Mouse (Mus musculus) CH12F3 (cell line): ENCODE data around the gene Ltk.

ENCODE experiments used
- in situ Hi-C: fragments of 300-500 bp; cut with MboI; formaldehyde crosslinking; loops from 2 replicates; pipeline ENCODE4 v1.14.3; 2020; ENCODE audit warnings: low sequenced_read_pairs

The Ltk gene

DNA sequence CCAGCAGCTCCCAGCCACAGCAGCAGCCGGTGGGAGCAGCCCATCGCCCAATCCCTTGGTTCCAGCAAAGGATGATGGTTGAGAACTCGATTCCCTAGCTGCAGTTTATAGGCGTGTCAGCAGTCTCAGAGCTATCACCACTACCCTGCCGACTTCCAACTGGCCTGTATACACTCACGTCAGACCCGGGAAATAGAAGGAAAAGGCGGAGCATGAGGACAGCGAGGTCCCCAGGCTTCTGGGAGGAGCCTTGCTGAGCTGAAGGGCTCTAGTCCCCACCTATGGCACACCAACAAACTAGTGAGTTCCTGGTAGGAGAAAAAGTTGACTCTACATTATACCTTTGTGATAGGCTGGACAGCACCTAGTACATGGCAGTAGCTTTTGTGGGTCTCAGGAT, at the start of gene Ltk:
TSS of gene Ltk (minus strand) at position 181 of the 400 bp plus-strand sequence.
- in situ Hi-C loops: no loop called here

DNA sequence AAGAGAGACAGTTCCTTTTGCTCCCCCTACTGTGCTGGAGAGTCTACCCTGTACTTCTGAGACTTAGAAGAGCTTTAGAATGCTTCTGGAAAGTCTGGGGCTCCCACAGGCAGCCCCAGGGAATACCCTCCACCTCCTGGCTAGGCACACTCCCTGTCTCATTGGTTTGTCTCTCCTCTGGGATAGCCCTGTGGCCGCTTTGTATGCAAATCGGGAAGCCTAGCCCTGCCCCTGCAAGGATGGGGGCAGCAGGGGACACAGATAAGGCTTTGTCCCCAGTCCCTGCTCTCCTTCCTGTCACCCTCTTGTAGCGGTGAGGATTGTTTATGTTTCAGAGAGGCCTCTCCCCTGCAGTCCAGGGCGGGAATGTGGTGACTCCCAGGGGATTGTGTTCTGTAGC, 48.6 kb upstream of the Ltk start:
- in situ Hi-C loops: no loop called here

DNA sequence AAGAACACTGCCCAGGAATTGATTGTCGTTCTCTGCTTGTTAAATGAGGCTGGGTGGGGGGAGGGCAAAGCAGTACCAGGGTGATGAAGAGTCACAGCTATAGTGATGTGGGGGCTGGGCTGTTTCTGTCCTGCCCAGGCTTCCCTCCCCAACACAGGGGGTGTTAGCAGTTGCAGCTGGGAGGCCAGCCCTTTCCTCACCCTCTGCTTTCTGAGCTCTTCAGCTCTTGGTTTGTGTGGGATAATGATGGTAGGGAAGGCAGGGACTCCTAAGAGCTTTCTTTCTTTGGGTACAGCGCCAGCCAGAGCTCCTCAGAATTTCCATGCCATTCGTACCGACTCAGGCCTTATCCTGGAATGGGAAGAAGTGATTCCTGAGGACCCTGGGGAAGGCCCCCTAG, 48.2 kb upstream of the Ltk start:
- in situ Hi-C loops: no loop called here

DNA sequence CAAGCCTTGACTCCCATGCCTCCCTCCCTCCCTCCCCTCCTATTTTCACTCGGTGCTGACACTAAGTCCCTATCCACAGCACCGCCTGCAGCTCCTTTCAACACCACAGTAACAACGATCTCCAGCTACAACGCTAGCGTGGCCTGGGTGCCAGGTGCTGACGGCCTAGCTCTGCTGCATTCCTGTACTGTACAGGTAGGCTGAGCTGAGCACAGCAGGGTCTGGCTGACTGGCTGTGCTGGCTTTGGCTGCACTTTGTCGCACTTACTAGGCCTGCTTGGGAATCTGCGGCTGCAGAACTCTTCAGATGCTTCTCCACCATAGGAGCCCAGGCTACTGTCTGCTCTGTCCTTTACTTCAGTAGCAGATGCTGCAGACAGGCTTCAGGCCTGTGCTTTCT, 45.3 kb upstream of the Ltk start:
- in situ Hi-C loops: no loop called here

DNA sequence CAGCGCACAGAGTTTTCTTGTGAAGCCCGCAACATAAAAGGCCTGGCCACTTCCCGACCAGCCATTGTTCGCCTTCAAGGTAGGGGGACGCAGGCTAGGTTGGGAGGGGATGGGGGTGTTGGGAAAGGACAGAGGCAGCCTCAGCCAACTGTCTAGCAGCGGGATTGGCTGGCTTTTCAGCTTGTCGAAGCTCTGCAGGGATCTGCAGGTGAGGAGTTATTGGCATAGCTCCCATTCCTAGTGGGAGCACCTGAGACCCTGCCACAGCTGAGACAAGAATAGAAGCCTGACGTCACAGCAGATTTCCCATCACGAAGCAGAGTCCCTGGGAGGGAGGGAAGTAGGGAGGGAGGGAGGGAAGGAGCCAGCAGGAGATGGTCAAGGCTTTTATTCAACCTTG, 44.5 kb upstream of the Ltk start:
- in situ Hi-C loops: no loop called here

DNA sequence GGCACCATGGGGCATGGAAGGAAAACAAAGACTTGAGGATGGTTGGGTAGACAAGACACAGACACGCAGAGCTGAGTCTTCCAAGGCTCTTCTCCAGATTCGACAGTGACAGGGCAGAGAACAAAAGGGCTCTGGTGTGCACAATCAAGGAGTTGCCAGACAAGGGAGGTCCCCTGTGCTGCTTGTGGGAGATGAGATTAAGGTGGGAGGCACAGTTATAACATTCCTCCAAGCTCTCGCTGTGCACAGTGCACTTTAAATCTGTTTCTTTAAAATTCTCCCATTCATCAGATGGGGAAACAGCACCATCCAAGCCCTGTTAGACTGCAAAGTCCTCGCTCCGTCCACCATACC, 44.0 kb upstream of the Ltk start:
- in situ Hi-C loops: no loop called here

DNA sequence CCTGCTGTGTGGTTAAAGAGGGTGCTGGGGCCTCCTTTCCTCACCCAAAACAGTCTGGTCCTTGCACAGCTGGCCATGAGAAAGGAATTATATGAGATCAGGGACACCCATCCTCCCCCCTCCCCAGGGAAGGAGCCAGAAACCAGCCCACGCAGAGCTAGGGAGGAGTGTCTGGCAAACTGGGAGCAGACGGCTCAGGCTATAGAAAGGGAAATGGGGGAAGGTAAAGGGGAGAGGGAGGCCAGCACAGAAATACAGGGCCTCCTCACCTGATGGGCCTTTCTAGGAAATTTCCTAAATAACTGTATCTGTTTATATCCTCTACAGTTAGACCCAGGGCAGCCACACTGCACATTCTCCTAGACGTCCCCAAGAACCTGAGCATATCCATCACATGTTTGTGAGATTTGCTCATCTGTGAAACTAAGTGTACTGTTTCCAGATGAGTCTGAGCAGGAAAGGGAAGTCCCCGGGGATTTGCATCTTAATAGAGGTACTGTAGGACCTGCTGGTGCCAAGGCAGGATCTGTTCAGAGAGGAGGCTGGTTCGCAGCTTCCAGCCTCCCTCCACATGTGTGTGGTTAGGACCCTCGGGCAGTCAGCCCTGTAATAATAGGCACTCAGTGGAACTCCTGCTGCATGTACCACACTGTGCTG, 43.5 kb upstream of the Ltk start:
- in situ Hi-C loops: no loop called here

DNA sequence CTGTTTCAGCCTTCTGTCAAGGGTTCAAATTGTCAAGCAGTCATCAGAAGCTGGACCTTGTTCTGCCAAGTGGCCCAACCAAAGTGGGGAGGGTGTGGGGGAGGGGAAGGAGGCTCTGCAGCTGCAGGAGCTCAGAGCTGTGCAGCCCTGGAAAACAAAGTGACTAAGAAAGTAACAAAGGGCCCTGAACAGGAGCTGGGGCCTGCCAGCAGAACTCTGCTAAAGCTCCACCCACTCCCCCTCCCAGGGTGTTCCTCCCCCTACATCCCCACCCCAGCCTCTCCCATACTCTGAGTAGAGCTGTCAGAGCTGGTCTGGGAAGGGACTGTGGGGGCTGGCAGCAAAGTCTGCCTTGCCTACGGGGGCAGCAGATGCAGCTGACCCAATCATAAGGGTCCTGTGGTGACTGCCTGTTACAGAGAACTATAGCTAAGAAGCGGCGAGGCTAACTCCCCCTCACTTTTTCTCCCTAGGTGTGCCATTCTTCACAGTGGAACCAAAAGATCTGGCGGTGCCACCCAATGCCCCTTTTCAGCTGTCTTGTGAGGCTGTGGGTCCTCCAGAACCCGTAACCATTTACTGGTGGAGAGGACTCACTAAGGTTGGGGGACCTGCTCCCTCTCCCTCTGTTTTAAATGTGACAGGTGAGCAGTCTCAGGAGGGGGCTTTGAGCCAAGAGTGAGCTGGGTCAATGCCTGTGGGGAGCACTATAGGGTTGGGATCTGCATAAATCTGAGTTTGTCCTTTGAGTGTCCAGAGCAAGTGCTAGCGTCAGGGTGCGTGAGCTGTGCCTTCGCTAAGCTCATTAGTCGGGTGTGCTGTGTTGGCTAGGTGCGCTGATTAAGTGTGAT, 42.8 kb upstream of the Ltk start:
- in situ Hi-C loops: no loop called here

DNA sequence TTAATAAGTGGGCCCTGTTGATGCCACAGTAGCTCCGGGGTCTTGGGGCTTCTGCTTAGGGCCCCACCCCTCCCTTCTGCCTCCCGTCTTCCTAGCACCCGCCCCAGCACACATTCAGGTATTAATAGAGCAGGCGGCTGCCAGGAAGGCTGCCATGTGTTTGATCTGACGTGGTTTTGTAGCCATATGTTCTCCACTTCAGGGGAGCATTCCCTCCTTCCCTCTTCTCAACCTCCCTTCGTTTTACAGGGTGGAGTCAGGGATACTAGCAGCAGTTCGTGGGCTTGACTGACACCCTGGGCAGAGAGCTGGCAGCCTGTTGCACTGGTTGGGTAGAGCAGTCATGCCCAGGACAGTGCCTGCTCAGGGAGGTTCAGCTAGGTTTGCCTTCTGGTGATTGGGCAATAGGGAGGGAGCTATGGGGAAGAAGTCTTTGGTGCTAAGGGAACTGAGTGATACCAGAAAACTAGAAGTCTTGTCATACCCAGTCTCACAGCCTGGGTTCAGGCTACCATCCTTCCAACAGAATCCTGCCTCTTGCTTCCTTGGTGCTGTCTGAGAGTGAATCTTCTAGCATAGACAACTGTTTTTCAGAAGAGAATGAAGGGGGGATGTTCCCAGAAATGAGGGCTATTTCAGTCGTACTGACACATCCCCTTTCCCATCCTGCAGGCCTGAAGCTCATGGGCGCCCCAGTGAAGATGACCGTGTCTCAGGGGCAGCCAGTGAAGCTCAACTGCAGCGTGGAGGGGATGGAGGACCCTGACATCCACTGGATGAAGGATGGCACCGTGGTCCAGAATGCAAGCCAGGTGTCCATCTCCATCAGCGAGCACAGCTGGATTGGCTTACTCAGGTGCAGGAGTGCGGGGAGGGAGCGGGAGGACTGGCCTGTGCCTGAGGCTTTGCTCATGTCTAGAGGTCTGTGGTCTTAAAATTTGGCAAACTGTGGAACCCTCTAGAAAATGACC, 40.9 kb upstream of the Ltk start:
- in situ Hi-C loops: no loop called here

DNA sequence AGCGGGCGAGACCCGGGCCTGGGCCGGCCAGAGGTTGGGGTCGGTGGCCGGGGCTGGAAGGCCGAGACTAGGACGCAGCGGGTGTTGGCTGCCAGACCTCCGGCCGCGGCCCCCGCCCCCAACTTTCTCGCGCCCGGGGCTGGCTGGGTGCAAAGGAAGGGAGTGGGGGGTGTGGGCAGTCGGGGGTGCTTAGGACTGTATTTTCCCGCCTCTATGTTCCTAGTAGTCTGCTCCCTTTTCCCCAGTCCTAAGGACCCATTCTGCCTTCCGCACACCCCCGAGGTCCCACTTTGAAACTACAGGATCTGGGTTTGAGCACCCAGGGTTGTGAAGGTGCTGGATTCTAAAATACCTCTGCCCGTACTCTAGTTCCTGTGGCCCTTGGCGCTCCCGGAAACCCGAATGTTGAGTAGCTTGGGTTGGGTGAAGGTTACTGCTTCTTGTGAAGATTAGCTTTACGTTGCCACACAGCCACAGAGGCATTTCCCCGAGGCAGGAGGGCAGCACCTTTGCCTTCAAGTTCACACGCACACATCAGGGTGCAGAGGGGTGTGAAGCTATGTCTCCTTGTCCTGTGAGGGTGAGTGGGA, 39.8 kb upstream of the Ltk start:
- in situ Hi-C loops: no loop called here

DNA sequence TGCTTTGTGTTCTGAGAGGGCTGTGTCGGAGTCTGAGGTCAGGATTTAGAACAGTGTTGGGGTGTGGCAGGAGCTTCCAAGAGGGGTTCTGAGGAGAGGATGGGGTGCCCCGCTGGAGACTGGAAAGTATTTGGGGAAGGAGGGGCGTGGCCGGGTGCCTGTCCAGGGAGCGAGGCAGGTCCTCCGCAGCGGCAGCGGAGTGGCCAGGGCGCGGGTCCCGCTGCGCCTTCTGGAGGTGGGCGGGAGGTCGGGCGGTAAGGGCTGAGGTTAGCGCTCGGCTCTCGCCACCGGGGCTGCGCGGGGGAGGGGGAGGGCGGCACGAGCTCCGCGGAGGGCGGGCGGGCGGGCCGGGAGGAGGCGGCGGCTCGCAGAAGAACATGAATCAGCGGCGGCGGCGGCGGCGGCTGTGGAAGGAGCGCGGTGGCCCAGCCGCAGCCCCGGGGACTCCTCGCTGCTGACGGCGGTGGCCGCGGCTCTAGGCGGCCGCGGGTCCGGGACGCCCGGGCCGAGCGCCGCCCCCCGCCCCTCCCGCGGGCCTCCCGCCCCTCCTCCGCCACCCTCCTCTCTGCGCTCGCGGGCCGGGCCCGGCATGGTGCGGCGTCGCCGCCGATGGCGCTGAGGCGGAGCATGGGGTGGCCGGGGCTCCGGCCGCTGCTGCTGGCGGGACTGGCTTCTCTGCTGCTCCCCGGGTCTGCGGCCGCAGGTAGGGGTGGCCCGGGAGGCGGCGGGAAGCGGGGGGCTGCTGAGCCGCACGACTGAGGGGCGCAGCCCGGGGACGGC, 39.1 kb upstream of the Ltk start:
- in situ Hi-C loops: no loop called here

DNA sequence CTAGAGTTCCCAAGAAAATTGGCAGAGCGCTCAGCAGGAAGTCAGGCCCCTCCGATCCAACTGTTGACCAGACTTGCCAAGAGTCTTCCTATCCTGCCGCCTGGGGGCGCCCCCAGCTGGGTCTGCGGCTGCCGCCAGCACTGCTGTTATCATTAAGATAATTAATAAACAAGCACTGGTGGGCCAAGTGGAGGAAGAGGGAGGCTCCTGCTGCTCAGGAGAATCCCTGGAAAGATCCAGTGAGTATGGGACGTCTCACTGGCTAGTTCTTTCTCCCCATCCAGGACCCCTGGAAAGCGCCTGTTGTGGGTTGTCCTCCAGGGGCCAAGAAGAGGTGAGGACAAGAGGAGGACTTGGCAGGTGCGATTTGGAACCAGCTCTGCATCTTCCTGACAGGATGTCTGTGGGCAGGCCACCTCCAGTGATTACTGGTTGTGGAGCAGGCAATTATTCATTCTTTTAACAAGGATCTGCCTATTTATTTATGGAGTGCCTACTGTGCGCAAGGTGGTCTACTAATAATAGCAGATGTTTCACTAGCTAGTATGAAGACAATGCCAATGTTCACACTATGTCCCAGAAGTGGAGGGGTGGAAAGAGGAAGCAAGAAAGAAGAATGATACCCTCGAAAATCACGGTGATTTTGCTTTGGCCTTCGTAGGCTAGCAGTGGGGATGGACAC, 38.2 kb upstream of the Ltk start:
- in situ Hi-C loops: no loop called here

DNA sequence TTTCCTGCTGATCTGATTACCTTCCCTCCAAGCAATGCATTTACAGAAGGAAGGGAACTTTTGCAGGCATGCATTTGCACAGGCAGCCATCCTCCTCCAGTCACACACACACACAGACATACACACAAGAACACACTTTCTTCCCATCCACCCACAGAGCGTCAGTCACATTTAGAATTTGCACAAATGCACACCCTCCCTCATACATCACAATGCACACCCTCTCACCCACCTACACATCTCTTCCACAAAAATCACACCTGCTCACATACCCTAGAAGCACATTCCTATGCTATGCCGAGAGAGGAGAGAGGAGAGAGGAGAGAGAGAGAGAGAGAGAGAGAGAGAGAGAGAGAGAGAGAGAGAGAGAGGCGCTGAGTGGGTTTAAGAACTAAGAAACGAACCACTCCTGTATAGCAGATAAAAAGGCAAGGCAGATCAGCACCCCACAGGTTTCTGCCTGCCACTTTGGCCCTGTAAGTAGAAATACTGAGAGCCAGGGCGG, 37.1 kb upstream of the Ltk start, which contains the start of gene Tyro3:
TSS of gene Tyro3 (plus strand) at position 455 of the 505 bp plus-strand sequence.
- in situ Hi-C loops: no loop called here

DNA sequence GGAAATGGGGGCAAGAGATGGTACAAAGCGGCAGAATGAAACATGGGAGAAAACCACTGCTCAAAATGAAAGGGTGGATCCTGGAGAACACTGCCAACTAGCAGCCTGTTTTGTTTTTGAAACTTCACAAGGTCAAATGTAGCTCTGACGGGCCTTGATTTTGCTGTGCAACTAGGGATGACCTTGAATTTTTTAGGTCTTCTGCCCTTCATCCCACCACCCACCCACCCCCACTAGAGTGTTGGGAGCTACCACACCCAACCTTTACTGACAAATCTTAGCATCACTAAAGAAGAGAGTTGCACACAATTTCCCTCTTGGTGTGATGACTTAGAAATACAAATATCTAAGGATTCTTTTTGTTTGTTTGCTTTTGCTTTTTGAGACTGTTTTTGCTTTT, 29.8 kb upstream of the Ltk start:
- in situ Hi-C loops: no loop called here

DNA sequence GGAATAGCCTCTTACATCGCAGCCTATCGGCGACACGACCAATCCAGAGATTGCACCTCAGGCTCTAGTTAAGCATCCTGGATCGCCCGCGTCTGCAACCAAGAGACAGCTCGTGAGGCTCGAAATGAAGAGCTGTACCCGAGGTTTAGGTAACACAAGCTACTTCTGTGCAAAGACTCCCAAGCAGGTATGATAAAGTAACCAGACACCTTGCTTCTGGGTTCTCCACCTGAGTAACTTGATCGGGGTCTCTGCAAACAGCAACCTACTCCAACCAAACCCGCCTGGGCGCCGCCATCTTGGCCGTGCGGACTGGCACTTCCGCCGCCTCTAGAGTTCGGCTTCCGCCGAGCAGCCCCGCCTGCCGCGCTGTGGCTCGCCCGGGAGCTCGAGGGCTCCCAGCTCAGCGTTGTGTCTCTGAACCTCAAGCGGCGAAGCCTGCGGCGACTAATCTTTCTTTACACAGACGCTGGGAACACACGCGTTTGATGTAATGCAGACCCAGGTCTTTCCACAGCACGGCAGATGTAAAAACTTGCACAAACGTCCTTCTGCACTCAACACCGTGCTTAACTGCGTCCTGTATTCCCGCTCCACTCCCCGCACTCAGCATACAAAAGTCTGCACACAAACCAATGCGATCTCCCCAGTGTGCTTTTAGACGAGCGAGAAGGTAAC, 27.1 kb upstream of the Ltk start, which contains the start of gene Rpap1:
TSS of gene Rpap1 (minus strand) at position 332 of the 678 bp plus-strand sequence.
- in situ Hi-C loops: no loop called here

DNA sequence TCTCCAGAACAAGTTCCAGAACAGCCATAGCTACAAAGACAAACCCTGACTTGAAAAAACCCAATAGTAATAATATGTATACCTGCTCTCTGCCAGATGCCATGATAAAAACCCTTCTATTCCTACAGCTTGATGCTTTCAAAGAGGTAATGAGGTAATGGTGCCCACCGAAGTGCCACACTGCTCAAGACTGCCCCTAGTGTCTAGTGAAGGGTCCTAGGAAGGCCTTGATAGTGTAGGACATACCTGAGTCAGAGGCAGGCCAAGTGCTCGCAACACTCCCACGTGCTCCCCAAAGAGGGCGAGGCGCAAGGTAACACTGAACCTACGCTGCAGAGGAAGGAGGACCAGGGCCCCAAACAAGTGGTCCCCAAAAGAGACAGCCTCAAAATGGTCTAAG, 7.0 kb upstream of the Ltk start:
- in situ Hi-C loops: no loop called here

DNA sequence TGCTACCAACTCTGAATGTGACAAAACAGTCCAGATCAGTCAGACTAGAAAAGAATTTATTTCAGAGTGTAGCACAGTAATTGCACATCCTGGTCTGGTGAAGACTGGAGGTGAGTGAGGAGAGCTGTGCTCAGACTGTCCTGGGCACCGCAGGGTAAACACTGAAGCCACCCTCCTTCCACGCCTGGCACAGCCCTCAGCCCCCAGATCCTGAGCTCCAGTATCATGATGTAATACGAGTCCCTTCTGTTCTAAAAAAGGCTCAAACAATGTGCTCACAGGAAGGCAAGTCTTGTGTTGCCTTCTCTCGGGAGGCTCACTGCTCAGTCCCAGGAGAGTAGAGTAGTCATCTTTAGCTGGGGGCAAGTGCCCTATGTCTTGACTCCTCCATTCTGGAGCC, 3.7 kb upstream of the Ltk start:
- in situ Hi-C loops: no loop called here

DNA sequence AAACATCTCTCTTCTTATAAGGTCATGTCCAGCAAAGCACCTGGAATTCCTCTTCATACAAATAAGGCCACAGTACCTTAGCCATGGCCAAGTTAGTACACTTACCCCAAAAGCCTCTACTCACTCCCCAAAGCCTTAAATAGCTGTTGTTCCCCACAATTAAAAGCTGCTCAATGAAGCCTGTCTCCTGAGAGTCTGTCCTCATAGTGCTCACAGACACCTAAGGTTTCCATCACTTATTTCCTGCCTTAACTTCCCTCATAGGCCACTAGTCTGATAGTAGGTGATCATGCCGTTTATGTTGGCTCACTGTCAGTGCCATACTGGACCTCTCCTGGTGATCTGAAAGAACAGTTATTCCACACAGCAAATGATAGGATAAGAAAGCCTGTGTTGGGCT, 2.0 kb upstream of the Ltk start:
- in situ Hi-C loops: no loop called here
